Mouse (Mus musculus) 416B (cell line): ENCODE measurements around the gene Pde10a.

Source experiments
- DNase-seq: peaks from one replicate; pipeline ENCODE4 v3.0.0; 2011; ENCODE audit warnings: low read depth

Gene Pde10a

DNA sequence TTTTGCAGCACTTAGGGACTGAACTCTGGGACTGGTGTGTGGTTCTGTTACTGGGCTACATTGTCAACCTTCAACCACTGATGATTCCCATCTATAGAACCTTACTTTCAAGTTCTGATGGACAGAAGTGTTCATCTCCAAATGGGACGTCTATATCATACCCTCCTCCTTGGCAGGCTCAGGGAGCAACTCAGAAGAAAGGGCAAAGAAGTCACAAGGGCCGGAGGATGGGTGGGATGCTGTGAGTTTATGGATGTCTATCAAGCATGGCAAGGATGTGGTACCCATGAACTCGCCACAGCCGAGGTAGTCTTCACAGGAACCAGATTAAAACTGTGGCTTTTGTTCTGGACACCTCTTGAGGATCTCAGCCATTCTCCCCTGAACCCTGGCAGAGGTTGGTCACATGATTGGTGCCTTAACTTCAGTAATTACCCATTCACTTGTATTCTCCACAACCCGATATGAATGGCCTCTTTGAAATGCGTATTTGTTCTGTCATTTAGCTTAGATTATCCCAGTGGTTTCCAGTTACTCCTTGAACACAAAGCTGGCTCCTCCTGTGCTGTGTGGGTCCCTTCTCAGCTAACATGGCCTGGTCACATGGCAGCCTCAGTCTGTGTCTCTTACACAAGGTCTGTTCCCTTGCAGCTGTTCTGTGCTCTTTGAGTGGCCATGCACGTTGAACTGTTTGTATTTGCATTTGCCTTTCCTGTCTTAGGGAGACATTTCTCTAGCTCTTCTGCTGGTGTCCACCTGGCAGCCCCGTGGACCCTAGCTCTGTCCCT lies 510.6 kb downstream of the Pde10a start:
- no peak for DNase-seq
